Mouse (Mus musculus): ENCODE measurements at regions not wholly inside any gene's neighbourhood (a gene's known extent, or its start where the extent isn't known, plus 50 kb on each side); places are given as distances from the start of the nearest gene placed in this dataset.

GRCm38 (mm10) chr2:75133298-75134080 lies 307.9 kb downstream of the Mtx2 start:
- no peaks in the 10 kb centered on the region for H3K4me1 ChIP-seq (ENCODE audit: control insufficient read depth in 1 of 2, insufficient read depth in 2 of 2, low read length in 2 of 2)
- no peaks in the 10 kb centered on the region for H3K79me2 ChIP-seq (ENCODE audit: control insufficient read depth, insufficient read depth, low read length, poor library complexity)
- no peak overlapping the region for H3K9ac ChIP-seq (ENCODE audit: control insufficient read depth, low read depth, low read length, poor library complexity, severe bottlenecking)
- DNase-seq (ENCODE audit: low read depth, low spot score): no peak
- no peaks in the 10 kb centered on the region for H3K9me3 ChIP-seq (replicated peaks; ENCODE audit: insufficient read depth, low read length)
- no peak overlapping the region for H3K27ac ChIP-seq (ENCODE audit: control insufficient read depth, low read depth, low read length)
- TF ChIP-seq SIN3A (IDR thresholded peaks at IDR 0.05; ENCODE audit: low read length) (no peak), EP300 (IDR thresholded peaks at IDR 0.05; ENCODE audit: low read depth in 1 of 2, low read length in 2 of 2) (no peak), E2F4 (IDR thresholded peaks at IDR 0.05; ENCODE audit: borderline replicate concordance, low read depth, low read length) (no peak), ZNF384 (IDR thresholded peaks at IDR 0.05; ENCODE audit: low read depth, low read length) (no peak), MAX (IDR thresholded peaks at IDR 0.05; ENCODE audit: low read length) (no peak), RAD21 (IDR thresholded peaks at IDR 0.05; ENCODE audit: low read depth, low read length) (no peak), CTCF (IDR thresholded peaks at IDR 0.05 in 2 of 3, conservative IDR thresholded peaks at IDR 0.05 in 1 of 3; ENCODE audit: control insufficient read depth in 1 of 3, insufficient read depth in 1 of 3, low read depth in 2 of 3, low read length in 3 of 3, poor library complexity in 1 of 3, severe bottlenecking in 1 of 3) (no peak), KAT2A (conservative IDR thresholded peaks at IDR 0.05; ENCODE audit: low read depth, low read length) (no peak), POLR2A (IDR thresholded peaks at IDR 0.05; ENCODE audit: control insufficient read depth in 1 of 2, insufficient read depth in 1 of 2, low read depth in 1 of 2, low read length in 2 of 2, poor library complexity in 1 of 2) (no peak), TCF12 (IDR thresholded peaks at IDR 0.05; ENCODE audit: low read depth, low read length) (no peak), POLR2AphosphoS5 (IDR thresholded peaks at IDR 0.05; ENCODE audit: borderline replicate concordance, low read depth, low read length) (no peak), MXI1 (IDR thresholded peaks at IDR 0.05; ENCODE audit: low read depth, low read length) (no peak), CHD2 (IDR thresholded peaks at IDR 0.05; ENCODE audit: low read length) (no peak), MYC (IDR thresholded peaks at IDR 0.05; ENCODE audit: low read depth, low read length) (no peak), BHLHE40 (IDR thresholded peaks at IDR 0.05; ENCODE audit: borderline replicate concordance, low read depth, low read length) (no peak), MEF2A (IDR thresholded peaks at IDR 0.05; ENCODE audit: extremely low read depth, insufficient replicate concordance, low read depth, low read length, poor library complexity, severe bottlenecking) (no peak), GATA1 (IDR thresholded peaks at IDR 0.05; ENCODE audit: low read depth, low read length) (no peak), SMC3 (IDR thresholded peaks at IDR 0.05; ENCODE audit: low read depth, low read length) (no peak), POLR2AphosphoS2 (IDR thresholded peaks at IDR 0.05; ENCODE audit: low read length) (no peak), USF2 (IDR thresholded peaks at IDR 0.05; ENCODE audit: borderline replicate concordance in 1 of 2, insufficient read depth in 1 of 2, low read depth in 1 of 2, low read length in 2 of 2) (no peak)
- H3K27me3 ChIP-seq (ENCODE audit: control insufficient read depth in 1 of 2, insufficient read depth in 2 of 2, low read length in 2 of 2): peaks cover 3 to 4% of the 10 kb centered on the region in 2 experiments; a peak in 2 of 4 replicates
- no peaks in the 10 kb centered on the region for H3K36me3 ChIP-seq (ENCODE audit: control insufficient read depth in 1 of 2, insufficient read depth in 2 of 2, low read length in 2 of 2)
- H3K4me3 ChIP-seq (ENCODE audit: control insufficient read depth in 1 of 2, insufficient read depth in 1 of 2, low read depth in 2 of 2, low read length in 2 of 2): no peak overlapping the region

- no peak for TF ChIP-seq UBTF (IDR thresholded peaks at IDR 0.05; ENCODE audit: borderline replicate concordance, insufficient read depth, low read depth, low read length)
- TF ChIP-seq JUND (IDR thresholded peaks at IDR 0.05; ENCODE audit: low read depth, low read length): no peak
- TF ChIP-seq ETS1 (IDR thresholded peaks at IDR 0.05; ENCODE audit: low read depth, low read length): no peak
- no peak for TF ChIP-seq EP300 (IDR thresholded peaks at IDR 0.05; ENCODE audit: low read depth in 1 of 2, low read length in 2 of 2)
- no peak for TF ChIP-seq TAL1 (IDR thresholded peaks at IDR 0.05; ENCODE audit: low read length)
- TF ChIP-seq RCOR1 (IDR thresholded peaks at IDR 0.05; ENCODE audit: low read depth, low read length): no peak
- no peak for TF ChIP-seq CHD2 (IDR thresholded peaks at IDR 0.05; ENCODE audit: low read length)
- TF ChIP-seq SIN3A (IDR thresholded peaks at IDR 0.05; ENCODE audit: low read length): no peak
- TF ChIP-seq USF1 (IDR thresholded peaks at IDR 0.05; ENCODE audit: low read depth, low read length): no peak
- TF ChIP-seq ZNF384 (IDR thresholded peaks at IDR 0.05; ENCODE audit: low read depth, low read length): no peak
- no peak for TF ChIP-seq HCFC1 (IDR thresholded peaks at IDR 0.05; ENCODE audit: low read depth, low read length)
- no peak for TF ChIP-seq MXI1 (IDR thresholded peaks at IDR 0.05; ENCODE audit: low read depth, low read length)
- TF ChIP-seq MAZ (IDR thresholded peaks at IDR 0.05; ENCODE audit: low read depth, low read length): no peak
- no peak for TF ChIP-seq MYB (IDR thresholded peaks at IDR 0.05; ENCODE audit: low read depth, low read length)
- no peak for TF ChIP-seq POLR2AphosphoS2 (IDR thresholded peaks at IDR 0.05; ENCODE audit: low read length)
- no peak for TF ChIP-seq ELF1 (IDR thresholded peaks at IDR 0.05; ENCODE audit: low read depth, low read length)
- no peak for TF ChIP-seq MYC (IDR thresholded peaks at IDR 0.05; ENCODE audit: low read depth, low read length)
- TF ChIP-seq SMC3 (IDR thresholded peaks at IDR 0.05; ENCODE audit: low read depth, low read length): no peak
- H3K27me3 ChIP-seq (ENCODE audit: control insufficient read depth in 1 of 2, insufficient read depth in 2 of 2, low read length in 2 of 2): peaks cover 2 to 4% of the 10 kb centered on the region in 2 experiments; a peak in 2 of 4 replicates
- H3K79me2 ChIP-seq (ENCODE audit: control insufficient read depth, insufficient read depth, low read length, poor library complexity): no peaks in the 10 kb centered on the region
- H3K4me1 ChIP-seq (ENCODE audit: control insufficient read depth in 1 of 2, insufficient read depth in 2 of 2, low read length in 2 of 2): no peaks in the 10 kb centered on the region
- no peak for DNase-seq (ENCODE audit: low read depth, low spot score)
- no peak overlapping the region for H3K9ac ChIP-seq (ENCODE audit: control insufficient read depth, low read depth, low read length, poor library complexity, severe bottlenecking)
- H3K27ac ChIP-seq (ENCODE audit: control insufficient read depth, low read depth, low read length): no peak overlapping the region
- H3K4me3 ChIP-seq (ENCODE audit: control insufficient read depth in 1 of 2, insufficient read depth in 1 of 2, low read depth in 2 of 2, low read length in 2 of 2): no peak overlapping the region
- H3K9me3 ChIP-seq (replicated peaks; ENCODE audit: insufficient read depth, low read length): no peaks in the 10 kb centered on the region
- H3K36me3 ChIP-seq (ENCODE audit: control insufficient read depth in 1 of 2, insufficient read depth in 2 of 2, low read length in 2 of 2): no peaks in the 10 kb centered on the region
Measured at GRCm38 (mm10) chr2:75136618-75137017, 311.0 kb downstream of the Mtx2 start.

Measured in MEL (cell line).